Mouse (Mus musculus) adrenal gland, postnatal 36 days (tissue): ENCODE data around the gene Magi1. TPM values are rescaled to one million over a fixed set of nuclear protein-coding genes. Genes with fewer than 3 reads are reported as not detected.

ENCODE experiments used
- DNase-seq, 2 experiments: peaks; one replicate each; pipeline ENCODE4 v3.0.0; 2021; ENCODE audit warnings: mixed read lengths in 1 of 2
- total RNA-seq, 2 experiments: library from RNA; stranded (reverse); gene quantifications; 2 replicates each; pipeline ENCODE4 v1.2.3; 2021

The Magi1 gene
- total RNA-seq, 2 experiments from 2014 or later, result 12.6 to 41.2 TPM

DNA sequence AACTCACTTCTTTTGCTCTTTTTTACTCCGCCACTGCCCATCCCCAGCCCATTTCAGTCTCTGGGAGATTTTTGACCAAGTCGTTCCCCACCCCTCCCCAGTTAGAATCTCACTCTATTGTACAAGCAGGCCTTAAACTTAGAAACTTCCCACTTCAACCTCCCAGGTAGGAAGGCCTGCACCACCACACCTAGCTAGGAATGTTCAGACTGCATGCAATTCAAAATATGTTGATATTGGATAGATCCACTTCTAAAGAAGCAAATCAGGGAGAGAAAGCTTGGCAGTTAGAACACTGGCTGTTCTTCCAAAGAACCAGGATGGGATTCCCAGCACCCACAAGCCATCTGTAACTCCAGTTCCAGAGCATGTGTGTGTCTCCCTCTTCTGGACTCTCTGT, 81.8 kb downstream of the Magi1 start:
- no peak for DNase-seq

DNA sequence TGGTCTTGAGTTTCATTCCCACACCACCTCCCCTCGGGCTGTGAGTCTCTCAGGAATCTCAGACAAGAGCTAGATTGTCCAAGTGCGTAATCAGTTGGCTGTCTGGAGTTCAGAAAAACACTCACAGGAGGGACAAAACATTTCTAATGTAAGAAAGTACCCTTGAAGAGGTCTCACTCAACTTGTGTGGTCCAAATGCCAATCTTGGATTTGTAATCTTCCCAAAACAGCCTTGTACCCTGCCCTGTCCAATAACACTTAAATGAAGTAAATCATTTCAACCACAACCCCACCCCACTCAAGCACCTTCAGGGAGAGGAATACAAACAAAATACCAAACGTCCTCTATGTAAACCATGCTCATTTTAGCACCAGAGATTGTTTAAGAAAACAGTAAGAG, 82.8 kb downstream of the Magi1 start:
- no peak for DNase-seq

DNA sequence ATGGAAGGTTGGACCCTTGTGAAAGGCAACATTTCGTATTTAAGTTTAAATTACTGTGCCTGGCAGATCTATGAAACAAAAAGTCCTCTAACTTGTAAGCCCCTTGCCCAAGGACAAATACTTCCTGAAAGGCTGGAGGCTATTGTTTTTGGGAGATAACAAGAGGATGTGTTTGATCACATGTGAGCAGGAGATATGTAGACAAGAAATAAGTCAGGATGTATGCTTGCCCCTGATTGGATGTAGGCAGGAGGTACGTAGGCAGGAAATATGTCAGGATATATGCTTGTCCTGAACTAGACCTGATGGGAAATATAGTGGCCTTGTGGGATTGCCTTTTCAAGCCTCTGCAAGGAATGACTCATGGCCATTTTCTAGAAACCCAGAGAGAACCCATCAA, 84.0 kb downstream of the Magi1 start:
- no peak for DNase-seq

DNA sequence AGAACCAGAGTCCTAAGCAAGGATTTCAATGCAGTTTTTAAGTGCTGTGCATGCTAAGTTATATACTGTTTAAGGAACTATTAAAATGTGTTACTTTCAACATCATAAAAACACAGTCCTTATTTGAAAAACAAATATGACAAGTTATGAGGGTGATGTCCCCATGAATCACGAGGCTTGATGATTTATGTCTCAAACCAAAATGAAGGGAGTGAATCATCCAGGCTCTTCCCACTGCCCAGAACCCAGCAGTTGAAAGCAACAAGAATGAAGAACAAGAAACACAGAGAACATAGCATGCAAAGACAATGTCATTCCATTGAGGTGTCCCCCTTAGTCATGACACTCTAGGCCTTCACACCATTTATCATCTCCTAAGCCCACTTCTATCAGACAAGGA, 85.9 kb downstream of the Magi1 start:
- DNase-seq, result no peak

DNA sequence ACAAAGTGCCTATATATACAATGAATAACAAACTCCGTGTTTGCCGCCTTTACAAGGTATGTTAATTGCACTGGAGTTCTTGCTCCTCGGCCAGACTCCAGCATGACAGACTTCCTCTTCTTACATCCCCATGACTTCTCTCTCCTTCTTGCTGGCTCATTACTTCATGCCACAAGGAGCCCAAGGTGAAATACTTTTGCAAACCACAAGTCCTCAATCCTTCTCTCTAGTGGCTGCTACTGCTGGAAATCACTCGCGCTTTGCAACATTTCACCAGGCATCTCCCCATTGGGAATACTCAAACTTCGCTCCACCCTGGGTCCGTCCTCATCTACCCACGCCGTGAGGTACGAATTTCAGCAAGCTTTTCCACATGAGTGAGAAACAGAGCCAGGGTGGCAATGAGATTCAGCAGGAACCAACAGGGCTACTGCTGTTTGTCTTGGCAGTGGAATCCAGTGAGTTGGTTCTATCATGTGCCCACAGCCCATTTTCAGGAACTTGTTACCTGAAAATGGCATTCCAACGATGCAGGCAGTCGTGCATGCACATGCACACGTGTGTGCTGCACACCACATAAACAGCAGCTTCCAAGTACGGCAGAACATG, 88.3 kb downstream of the Magi1 start:
- DNase-seq, result no peak

DNA sequence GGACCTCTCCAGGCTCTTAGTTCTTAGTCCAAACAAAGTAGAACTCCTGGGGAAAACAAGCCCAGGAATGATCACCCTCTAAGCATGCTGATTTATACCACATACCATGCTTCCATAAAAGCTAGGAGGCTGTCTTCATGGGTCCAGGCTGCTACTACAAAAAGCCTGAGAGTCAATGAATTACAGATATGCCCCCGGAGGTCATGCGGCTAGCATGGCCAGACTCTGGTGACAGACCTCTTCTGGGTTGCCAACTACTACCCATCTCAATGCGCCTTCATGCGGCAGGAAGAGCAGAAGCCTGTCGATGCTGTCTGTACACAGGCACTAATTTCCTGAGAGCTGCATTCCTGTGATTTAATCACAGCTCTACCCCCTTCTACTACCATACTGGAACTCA, 92.9 kb downstream of the Magi1 start:
- no peak for DNase-seq

DNA sequence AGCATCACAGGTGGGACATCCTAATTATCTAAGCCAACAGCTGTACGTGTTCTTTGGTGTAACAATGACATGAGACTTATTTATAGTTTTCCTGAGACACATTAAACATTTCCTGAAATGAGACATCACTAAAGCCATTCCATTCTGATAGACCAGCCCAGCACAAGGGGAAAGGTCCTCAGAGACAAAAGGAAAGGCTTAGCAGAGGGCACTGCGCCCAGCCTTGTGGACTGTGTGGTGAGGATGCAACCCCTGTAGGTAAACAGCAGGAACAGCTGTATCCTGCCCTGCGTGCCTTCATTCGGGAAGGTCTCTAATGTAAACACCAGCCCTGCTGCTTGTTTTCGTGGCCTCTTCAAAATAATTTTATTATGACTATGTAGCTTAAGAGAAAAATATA, 94.3 kb downstream of the Magi1 start:
- DNase-seq, result no peak

DNA sequence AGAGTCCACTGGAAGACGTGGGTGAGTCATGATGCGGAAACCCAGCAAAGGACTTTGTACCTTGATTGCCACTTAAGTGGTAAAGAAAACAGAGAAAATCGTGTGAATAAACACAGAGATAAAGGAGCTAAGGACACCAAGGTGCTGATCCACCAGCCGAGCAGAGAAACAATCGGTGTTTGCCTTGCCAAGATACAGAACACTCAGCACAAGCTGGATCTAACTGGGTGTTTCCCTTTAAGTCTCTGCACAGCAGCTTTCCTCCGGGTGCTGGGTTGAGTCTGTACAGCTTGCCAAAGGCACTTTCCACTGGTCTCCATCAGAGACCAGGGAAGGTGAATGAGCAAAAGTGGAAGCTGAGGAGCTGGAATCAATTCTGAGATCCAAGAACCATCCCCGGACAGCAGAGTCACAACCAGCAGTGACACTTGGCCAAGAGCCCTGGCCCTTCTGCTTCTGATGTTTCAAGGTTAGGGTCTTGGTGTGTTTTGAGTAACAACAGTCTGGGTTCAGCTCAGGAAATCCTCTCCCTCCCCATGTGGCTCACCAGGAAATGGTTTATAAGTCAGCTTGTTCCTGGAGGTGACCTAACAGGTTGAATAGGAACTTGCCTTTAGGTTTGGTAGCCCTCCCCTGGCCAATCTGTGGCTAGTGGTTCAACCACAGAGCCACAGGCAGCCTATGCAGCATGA, 96.9 kb downstream of the Magi1 start:
- peak; percentile 72 to 76 for DNase-seq

DNA sequence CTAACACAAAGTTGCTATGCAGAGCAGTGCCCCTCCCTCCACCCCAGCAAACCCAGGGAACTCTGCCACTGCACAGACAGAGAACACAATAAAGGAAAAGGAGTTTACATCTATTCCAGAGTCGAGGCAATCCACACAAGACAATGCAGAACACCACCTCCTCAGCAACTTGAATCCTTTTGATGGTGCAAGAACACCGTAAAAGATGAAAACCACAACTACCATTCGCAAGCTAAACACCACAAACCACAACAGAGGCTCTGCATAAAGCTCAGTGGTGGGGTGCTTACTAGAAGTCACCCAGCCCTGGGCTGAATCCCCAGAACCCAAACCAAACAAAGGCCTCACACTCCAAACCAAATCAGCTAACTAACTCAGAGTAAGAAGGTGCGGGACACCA, 99.4 kb downstream of the Magi1 start:
- DNase-seq, result no peak

DNA sequence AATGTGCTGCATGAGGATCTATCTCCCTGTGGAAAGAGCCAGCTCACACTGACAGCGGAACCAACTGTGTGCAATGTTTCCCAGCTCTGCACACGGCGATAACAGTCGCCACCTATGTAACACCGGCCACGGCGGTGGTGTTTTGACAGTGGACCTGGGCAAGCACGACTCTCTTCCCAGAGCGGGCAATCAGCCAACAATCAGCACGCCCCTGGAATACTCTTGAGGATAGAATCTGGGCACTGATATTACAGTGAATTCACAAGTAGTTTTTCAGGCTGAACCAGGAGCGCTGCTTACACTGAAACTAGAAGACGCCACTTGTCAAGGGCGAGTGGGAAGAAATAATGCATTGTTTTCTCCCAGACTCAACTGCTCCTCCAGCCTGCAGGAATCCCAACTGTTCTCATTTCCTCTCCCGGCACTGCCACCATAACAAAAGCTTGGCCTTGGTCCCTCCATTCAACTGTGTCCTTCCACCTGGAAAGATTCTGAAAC, 100.3 kb downstream of the Magi1 start:
- peak in 1 of 2 experiments; percentile 24 for DNase-seq

DNA sequence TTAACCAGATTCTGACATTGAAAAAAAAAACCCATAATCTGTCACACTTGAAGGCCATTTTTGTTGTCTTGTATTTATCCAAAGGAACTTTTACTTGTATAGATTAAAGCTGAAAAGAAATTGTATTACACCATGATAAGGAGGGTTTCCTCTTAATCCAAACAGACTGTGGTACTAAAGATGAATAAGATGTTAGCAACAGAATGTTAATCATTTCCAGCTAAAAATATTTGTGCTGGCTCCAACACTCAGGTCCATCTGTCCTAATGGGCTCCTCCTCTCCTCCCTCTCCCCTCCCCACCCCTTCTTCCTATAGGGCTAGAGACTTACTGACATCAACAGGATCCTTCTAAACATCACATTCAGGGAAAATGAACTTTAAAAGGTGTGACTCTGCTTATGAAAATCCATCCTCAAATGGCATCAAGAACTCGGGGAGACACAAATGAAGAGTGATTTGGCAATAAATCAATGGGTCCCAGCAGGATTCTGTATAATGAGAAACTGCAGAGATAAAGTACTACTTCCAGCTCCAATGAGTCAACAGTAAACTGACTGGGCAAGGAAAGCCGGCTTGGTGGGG, 102.0 kb downstream of the Magi1 start:
- DNase-seq, result no peak

DNA sequence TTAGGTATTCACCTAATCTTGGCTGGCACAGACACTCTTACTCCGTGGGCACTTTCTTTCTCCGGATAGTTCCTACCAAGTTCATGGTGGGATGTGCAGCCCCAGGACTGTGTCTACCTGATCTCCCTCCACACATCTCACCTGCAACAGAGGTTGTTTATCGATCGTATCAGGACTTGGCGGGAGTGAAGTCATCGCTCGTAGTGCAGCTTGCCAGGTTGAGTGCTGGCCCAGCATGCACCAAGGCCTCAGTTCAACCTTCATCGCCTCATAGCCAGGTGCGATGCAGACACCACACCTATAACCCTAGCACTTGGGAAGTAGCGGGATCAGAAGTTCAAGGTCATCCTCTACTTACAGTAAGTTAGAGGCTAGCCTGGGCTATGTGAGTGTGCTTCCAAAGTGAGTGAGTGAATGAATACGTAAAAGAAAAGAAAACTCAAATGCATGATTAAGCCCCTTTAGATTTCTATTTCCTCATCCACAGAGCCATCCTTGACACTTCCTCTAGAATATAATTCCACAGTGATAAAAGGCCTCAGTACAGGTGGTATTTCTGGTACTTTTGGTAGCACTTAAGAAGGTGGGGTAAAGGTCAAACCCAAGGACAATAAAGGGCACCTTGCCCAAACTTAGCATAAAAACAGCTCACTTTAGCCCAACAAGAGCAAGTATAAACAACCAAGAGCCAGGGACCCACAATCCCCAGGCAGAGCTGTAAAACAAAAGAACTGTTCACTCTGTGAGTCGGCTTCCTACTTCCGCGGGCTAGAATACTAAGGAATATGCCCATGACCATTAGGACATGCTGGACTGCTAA, 103.2 kb downstream of the Magi1 start:
- DNase-seq, result no peak

DNA sequence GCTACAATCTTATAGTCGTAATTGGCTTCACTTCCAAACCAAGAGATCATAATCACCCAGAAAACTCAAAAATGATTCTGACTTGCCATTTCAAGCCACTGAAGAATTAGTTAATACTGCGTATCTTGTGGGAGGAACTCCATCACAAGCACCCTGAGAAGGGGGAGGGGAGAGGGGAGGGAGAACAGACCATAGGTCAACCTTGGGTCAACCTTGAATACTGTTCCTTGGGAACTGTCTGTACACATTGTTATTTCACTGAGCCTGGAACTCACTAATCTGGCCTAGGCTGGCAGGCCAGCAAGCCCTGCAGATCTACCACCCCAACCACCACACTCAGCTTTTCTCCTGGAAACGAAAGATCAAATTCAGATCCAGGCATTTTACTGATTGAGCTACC, 106.2 kb downstream of the Magi1 start:
- no peak for DNase-seq

DNA sequence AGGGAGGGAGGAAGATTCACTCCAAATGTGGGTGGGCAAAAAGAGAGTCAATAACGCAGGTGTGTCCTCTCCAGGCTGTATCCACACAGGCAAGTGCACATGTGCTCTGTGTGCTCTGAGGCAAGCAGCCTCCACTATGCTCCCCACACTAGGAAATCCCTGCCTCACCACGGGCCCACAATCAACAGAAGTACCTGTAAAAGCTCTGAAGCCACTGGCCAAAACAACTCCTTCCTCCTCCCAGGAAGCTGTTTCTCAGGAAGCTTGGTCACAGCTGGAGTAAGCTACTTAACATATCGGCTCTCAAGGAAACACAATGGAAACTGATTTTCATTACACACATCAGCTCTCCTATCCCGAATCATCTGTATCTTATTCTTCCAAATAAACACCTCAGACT, 107.0 kb downstream of the Magi1 start:
- no peak for DNase-seq

DNA sequence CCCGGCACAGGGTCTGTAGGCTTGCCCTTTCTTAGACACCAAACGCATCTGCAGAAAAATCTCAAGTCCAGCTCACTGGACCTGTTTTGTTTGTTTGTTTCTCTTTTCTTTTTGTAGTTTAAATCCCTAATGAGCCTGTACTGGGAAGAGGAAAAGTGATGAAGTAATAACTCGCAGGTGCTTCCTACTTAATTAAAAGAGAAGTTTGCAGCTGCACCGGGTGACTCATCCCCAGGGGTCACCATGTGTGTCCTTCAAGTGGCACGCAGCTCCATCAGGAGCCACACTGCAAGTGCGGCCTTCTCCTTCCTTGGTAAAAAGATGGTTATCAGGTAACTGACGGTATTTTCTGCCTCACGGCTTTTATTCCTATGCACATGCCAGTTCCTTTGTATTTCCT, 112.5 kb downstream of the Magi1 start:
- DNase-seq, result peak in 1 of 2 experiments; percentile 28

DNA sequence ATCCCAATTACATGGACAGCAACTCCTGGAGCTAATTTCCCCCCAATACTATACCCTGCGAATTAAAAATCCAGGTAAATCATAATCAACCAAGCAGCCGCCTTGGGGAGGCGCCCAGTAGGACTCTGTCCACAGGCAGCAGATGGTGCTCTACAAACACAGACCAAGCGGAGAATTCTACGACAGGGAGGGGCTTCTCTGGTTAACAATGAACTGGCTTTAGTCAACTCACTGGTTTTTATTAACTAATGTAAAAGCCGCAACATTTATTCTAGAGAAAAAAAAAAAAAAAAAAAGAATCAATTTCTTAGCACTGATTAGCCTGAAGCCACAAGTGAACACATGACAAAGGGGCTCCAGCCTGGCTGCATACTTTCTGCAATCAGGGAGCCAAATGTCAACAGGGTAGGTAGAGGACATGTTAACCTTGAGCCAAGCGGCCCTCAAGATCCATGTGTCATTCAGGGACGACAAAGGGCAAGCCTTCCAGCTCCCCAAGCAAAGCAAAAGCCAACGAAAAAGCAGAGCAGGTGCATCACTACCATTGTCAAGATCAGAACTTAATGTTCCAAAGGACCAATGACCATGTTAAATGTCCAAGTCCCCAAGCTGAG, 114.0 kb downstream of the Magi1 start:
- DNase-seq, result no peak

DNA sequence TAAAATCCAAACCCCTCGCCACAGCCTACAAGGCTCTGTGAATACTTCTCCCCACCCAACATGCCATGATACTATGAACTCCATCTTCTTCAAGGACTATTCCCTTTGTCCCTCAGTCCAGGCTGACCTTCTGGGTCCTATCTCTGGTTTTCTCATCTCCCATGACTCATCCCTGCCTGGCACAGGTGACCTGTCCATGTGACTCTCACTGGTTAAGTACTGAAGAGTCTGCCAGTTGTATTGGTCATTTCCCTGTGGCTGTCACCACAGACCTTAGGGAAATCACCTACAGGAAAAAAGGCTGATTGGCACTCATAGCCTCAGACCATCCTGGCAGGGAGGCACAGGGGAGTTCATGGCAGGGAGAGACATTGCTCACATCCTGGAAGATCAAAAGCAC, 117.8 kb downstream of the Magi1 start:
- peak; percentile 74 to 85 for DNase-seq

DNA sequence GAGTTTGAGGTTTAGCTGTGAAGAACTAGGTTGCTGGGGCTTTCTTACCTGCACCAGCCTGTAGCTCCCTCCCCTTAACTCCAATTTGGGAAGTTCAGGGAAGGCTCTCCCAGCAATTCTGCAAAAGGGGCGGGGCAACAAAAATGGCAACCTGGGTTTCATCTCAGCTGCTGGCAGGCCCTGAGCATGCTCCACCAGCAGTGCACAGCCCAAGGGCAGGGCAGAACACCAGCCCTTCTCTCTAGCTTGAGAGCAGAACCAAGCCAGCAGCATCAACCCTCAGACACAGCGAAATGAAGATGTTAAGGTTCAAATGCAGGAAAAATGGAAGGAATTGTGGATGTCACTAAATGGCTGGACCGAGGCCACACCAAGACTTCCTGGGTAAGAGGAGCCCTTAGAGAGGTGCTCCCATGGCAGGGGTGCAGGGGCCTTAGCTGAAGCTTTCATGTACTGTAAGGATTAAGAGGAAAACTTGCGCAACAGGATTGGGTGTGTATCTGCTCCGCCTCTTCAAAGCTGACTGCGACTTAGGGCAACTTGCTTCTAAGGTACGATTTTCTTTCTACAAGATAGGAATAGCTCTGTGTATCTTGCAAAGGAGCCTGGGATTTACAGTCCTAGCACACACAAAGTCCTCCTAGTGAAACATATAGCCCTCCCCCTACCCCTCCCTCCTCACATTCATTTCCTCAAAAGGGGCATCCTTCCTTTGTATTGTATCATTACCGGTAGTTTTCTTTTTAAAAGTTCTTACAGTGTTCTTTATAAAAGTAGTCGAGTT, 118.8 kb downstream of the Magi1 start:
- no peak for DNase-seq

DNA sequence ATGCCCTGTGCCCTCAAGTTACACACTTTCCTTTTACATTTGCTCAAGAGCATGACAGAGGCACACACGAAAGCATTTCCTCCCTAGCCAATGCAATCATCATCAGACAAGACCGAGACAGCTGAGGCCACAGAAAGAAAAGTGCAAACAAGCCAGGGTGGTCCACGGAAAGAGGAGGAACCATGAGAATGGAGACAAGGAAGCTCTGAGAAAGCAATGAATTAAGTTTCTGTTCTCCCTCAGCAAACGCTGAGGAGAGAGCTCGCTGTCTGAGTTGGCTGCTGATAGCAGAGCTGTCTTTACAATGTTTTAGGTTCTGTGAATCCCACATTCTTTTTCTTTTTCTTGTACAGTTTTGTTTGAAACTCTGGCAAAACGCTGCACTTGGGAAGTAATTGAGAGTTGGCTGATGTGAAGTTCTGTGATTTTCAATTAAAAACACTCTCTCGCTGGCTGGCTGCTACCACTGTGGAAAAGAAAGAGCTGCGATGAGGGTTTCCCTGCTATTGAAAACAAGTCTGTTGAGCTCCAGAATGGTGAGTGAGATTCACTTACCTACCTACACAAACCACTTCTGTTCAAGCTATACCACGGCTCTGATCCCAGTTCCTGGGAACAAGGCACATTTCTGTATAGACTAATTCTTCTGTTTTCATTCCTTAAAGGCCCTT, 120.3 kb downstream of the Magi1 start:
- no peak for DNase-seq

DNA sequence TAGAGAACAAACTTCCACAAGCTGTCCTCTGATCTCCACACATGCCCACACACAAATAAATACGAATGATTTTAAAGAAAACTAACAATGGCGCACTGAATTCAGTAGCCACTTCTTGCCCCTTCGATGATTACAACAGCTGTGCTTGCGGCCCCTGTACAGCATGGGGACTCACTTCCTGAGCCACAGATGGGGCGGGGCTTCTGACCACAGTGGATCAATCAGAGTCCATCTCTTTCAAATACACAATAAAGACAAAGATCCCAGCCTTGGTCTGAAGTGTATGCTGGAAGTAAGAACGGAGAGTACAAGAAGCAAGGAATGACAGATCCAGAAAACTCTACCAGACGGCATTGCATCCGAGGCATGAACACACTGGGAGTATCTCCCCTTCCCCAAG, 120.8 kb downstream of the Magi1 start:
- DNase-seq, result no peak

DNA sequence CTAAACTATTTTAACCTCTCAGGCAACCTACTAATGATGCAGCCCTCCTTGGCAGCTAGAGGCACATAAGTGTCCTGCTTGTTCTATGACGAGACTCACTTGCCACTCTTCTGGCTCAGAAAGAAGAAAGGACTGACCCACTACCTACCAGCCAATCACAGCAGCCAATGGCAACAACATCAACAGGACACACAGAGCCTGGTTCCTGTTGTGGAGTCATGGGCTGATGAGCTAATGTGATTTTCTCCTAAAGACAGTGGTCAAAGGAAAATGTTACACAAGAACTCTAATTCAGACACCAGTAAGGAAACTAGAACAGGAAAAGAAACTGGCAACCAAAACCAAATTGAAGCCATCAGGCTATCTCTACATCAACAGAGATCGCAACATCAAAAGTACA, 124.5 kb downstream of the Magi1 start:
- DNase-seq, result no peak
